Mouse (Mus musculus): ENCODE results near the gene Camk1g. TPM values are rescaled to one million over a fixed set of nuclear protein-coding genes. Genes with fewer than 3 reads are reported as not detected.

Camk1g gene
- total RNA-seq, 2 experiments from 2014 or later, result 36.4 to 39.0 TPM

DNA sequence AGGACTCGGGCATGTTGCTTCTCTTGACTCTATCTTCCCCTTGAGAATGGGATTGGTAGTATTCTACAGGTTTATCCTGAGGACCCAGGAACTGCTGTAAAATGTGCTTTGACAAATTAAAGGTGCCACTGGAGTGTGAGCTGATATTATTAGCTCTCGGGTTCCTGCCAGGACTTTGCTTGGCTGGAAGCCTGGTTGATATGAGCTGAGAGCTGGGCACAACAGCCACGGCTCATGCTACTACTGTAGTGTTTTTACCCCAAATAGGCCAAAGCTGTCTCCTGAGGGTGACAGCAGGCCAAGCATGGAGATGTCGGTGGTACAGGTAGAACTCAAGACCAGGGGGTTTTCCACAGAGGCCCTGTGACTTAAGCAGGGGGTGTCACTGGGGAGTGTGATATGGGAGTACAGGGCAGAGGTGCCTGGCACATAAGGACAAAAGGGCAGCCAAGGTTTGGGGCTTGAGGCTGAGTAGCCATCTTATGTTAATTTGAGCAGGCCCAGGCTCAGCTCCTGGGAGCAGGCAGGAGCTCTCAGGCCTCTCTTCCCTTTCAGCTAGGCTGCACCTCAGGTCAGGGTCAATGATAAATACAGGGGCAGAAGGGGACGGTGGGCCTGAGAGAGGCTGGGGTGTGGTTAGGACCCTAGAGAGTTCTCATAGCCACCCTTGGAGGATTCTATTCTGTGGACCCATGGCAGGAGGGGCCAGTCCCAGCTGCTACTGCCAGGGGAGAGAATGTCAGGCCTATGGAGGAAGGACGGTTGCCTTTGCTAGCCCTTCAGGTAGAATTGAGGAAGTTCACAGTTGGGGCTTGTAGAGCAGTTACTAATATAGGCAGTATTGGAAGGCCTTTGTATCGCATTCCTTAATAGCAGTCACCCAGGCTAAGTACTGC is 33.7 kb downstream of the Camk1g start:
- intact Hi-C loops (cut with DNase I), result no loop called here
- DNase-seq, result no peak

DNA sequence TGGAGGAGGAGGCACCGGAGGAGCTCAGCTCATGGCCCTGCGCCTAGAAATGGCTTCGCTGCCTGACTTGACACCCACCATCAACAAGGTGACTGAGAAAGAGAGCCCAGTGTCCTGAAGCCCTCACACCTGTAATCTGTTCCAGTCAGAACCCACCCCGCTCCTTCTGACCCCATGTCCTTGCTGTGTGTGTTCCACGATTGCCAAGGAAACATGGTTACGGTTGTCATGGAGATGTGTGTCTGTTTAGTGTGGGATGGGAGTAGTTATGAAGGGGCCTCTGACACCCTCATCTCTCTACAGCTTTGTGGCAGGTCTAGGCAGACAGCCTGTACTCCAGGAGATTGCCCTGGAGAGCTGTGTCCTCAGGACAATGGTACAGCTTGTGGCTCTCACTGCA is 35.6 kb downstream of the Camk1g start:
- no peak for DNase-seq
- intact Hi-C loops (cut with DNase I), result loop anchor here (5.0 kb wide), 1 partner anchor 43 kb away; no protein-coding TSS in a partner anchor

DNA sequence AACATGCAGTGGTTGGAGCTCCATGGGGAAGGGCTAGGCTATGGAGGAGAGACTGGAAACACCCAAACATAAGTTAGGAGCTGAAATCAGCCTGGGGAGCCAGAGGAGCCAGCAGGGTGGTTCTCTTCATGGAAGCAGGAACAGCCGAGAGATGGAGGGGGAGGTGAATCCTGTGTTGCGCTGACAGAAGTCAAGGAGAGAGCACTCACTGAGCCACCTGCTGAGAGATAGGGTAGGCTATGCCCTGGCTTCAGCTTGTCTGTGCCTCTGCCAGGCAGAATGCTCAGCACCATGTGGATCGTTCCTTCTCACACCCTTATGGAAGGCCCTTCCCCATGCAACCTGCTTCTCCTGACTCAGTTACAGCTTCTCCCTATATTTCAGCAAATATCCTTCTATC is 36.3 kb downstream of the Camk1g start:
- intact Hi-C loops (cut with DNase I), result loop anchor here (5.0 kb wide), 1 partner anchor 44 kb away; no protein-coding TSS in a partner anchor
- DNase-seq, result no peak

DNA sequence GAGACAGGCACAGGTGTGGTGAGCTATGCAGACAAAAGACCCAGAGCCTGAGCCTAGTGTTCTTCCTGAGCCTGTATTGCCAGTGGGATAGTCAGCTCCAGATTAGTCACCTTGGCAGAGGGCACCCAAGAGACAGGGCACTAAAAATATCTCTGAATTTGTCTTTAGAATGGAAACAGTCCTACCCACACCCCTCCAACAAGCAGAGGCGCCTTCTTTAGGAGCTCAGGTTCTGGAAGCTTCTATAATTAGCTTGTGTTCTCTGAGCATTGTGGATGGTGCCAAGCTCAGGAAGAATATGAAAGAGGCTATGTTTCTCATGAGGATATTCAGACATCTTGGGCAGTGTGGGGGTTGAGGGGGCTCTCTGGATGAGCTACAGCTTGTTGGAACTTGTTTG is 37.4 kb downstream of the Camk1g start:
- intact Hi-C loops (cut with DNase I), result loop anchor here (5.0 kb wide), 1 partner anchor 45 kb away; no protein-coding TSS in a partner anchor
- no peak for DNase-seq

DNA sequence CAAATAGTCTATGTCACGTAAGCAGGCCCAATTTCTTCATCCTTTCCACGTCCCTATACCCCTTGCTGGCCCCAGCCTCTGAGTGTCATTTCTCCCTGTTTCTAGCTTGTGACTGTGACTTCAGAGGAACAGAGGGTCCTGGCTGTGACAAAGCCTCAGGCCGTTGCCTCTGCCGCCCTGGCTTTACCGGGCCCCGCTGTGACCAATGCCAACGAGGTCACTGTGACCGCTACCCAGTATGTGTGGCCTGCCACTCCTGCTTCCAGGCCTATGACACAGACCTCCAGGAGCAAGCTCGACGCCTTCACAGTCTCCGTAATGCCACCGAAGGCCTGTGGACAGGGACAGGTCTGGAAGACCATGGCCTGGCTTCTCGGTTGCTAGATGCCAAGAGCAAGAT is 38.1 kb downstream of the Camk1g start:
- intact Hi-C loops (cut with DNase I), result loop anchor here (5.0 kb wide), 1 partner anchor 45 kb away; no protein-coding TSS in a partner anchor
- DNase-seq, result no peak

DNA sequence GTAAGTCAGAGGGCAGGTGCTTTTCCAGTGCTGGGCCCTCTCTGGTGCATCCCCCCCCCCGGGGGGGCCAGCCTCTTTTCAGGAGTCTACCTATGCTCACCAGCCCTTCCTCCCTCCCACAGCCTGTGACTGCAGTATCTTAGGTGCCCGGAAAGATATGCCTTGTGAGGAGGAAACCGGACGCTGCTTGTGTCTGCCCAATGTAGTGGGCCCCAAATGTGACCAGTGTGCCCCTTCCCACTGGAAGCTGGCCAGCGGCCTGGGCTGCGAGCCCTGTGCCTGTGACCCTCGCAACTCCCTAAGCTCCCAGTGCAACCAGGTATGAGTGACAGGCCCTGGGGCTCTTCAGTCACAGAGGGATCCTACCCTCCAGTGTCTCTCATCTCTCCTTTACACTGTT is 39.5 kb downstream of the Camk1g start:
- DNase-seq, result no peak
- intact Hi-C loops (cut with DNase I), result loop anchor here (5.0 kb wide), 1 partner anchor 47 kb away; no protein-coding TSS in a partner anchor

DNA sequence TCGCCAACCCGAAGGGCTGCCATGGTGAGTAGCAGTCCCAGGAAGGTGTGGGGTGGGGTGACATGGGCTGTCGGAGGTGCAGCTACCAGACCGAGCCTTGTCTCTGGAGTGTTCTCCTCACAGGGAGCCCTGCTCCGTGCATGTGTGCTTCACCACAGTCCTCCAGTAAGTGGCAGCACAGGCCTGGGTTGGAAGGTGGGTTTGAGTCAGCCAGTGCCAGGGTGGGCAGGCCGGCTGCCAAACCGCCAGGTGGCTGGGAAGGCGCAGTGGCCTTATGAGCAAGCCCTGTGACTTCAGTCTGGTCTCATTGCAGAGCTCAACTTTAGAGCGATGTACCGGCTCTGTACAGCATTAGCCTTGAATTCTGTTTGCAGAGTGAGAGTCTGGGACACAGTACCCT is 39.9 kb downstream of the Camk1g start:
- DNase-seq, result peak; percentile 98
- intact Hi-C loops (cut with DNase I), result loop anchor here (5.0 kb wide), 1 partner anchor 47 kb away; no protein-coding TSS in a partner anchor

DNA sequence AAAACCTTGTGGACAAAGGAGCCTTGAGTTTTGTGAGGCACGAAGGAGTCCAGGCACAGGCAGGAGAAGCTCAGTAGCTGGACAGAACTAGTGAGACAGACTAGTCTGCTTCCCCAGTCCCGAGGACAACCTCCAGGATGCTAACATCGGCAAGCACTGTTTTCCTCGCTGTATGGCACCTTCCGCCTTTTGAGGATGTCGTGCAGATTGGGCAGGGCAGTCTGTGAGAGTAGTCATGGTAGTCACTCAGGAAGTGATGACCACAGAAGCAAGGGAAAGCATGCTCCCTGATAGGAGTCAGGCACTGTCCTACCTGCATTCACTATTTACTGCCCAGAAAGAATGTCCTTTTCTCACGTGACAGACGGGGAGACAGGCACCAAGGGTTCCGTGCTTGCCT is 40.5 kb downstream of the Camk1g start:
- intact Hi-C loops (cut with DNase I), result no loop called here
- DNase-seq, result no peak

DNA sequence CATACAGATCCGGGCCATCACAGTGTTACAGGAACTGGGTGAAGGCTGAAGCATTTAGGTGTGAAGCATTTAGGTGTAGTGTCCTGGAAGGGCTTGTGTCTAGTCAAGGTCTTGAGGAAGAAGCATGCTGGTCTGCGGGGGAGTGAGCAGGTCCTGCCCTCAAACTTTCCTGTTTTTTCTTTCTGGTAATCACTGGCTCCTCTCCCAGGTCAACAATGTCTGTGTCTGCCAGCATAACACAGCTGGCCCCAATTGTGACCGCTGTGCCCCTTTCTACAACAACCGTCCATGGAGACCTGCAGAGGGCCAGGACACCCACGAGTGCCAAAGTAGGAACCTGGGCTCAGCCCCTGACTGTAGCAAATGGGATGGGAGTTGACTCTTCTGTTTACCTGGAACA is 42.4 kb downstream of the Camk1g start:
- DNase-seq, result no peak
- intact Hi-C loops (cut with DNase I), result no loop called here

DNA sequence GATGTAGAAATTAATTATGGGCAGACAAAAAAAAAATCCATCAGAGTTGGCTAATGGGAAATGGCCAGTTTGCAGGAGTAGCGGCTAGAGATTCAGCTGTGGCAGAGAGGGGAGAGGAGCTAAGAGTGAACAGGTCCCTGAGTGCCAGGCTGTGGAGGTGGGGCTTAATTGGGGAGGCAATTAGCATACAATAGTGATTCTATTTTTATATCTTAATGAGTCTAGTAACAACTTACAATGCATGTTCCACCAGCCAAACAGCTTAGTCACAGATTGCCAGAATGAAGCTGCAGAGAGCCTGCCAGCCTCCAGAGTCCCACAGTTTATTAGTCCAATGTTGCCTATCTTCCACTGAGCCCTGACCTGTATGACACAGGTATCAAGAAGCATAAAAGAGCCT is 42.9 kb downstream of the Camk1g start:
- no peak for DNase-seq
- intact Hi-C loops (cut with DNase I), result no loop called here

DNA sequence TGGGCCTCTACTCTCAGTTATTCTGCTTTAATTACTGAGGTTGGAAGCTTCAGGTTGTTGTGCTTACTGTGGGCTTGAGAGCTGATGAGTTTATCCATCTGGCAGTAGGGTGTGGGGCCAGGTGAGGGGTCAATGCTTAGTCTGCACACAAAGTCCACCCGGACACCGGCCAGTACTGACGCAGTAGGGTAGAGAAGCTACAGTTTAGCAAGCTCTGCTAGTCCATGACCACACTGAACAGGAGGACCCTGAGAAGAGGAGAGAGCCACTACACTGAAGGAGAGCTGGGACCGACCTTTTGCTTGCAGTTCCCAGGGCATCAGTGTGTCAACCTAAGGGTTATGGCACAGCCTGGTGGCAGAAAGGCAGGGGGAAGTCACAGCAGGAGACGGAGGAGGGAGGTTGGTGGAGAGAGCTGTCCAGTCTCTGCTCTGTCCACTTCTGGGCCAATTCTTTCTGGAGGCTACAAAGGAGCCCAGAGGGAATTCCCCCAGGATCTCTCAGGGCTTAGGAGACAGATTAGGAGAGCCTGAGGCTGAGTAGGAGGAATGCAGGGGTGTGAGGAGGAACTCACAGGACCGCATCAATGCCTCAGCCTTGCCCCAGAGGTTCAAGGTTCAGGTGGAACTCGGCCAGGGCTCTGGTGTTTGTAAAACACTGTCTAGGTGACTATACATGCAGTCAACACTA is 43.5 kb downstream of the Camk1g start:
- intact Hi-C loops (cut with DNase I), result no loop called here
- no peak for DNase-seq

DNA sequence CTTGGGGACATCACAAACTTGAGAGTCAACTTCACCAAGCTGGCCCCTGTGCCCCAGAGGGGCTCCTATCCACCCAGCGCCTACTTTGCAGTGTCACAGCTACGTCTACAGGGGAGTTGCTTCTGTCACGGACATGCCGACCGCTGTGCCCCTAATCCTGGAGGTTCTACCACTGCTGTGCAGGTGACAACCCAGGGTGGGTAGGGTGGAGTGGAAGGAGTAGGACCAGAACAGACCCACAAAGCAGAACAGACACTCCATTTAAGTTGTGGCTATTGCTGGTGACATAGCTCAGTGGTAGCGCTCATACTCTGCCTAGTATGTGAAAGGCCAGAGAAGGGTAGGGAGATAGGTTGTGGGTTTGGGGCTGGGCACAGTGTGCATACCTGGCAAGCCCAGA is 44.2 kb downstream of the Camk1g start:
- intact Hi-C loops (cut with DNase I), result loop anchor here (2.0 kb wide), 1 partner anchor 71 kb away; no protein-coding TSS in a partner anchor

DNA sequence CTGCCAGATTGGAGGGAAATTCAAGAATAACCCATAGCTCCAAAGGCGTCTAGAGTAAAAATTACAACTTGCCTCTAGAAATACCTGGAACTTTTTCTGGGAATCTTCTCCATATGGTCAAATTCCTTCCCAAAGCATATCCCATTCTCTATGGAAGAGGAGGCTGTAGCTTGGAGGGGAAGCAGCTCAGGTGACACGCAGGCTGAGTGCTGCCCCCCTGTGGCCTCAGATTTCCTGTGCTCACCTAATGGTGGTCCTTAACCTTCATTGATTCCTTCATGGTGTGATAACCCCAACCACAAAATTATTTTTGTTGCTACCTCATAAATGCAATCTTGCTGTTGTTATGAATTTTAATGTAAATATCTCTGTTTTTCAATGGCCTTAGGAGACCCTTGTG is 45.9 kb downstream of the Camk1g start:
- peak; percentile 64 for DNase-seq
- intact Hi-C loops (cut with DNase I), result loop anchor here (2.0 kb wide), 1 partner anchor 69 kb away; no protein-coding TSS in a partner anchor

More for the DNA sequence above, 44.2 kb downstream of the Camk1g start:
- DNase-seq, result no peak

DNA sequence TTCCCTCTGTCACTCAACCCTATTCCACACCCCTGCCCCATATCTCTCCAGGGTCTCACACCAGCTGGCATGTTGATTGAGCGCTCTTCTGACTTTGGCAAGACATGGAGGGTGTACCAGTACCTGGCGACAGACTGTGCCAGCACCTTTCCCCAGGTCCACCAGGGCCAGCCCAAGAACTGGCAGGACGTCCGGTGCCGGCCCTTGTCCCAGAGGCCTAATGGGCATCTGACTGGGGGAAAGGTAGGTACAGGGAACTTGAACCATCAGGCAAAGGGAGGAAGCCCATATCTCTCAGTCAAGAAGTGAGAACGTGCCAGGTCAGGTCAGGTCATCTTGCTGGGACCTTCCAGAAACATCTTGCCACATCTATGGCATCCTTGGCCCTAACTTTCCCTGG is 46.4 kb downstream of the Camk1g start:
- DNase-seq, result no peak
- intact Hi-C loops (cut with DNase I), result loop anchor here (2.0 kb wide), 1 partner anchor 69 kb away; no protein-coding TSS in a partner anchor

DNA sequence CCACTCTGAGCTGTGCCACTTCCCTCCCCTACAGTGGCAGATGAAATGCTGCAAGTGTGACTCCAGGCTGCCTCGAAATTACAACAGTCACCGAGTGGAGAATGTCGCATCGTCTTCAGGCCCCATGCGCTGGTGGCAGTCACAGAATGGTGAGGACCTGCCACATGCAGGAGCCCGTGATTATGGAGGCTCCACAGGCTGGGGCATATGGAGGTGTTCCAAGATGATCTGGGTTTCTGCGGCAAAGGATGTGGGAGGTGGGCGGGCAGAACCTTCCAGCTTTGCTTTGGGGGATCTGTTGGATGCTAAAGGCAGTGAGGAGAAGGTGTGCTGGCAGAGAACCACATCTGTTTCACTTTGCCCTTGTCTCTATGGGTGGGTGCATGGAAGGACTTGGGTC is 49.7 kb downstream of the Camk1g start:
- intact Hi-C loops (cut with DNase I), result no loop called here
- no peak for DNase-seq

DNA sequence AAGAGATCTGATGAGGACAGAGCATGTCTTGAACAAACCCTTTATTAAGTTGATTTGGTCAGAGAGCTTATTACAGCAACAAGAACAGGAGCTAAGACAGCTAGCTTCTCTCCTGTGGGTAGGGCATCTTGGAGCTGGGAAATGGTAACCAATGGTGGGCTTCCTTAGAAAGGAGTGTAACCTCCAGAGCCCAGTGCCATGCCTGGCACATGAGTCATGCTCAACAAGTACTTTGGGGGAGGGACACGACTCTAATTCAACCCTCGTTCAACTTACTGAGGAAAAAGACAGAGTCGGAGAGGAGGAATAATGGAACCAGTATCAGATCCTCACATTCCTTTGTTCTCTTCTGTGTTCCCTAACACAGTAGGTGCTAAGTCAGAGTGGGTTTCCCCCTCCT is 50.4 kb downstream of the Camk1g start:
- intact Hi-C loops (cut with DNase I), result loop anchor here (5.0 kb wide), 1 partner anchor 57 kb away; the partner anchor contains the start of gene Hsd11b1
- no peak for DNase-seq

DNA sequence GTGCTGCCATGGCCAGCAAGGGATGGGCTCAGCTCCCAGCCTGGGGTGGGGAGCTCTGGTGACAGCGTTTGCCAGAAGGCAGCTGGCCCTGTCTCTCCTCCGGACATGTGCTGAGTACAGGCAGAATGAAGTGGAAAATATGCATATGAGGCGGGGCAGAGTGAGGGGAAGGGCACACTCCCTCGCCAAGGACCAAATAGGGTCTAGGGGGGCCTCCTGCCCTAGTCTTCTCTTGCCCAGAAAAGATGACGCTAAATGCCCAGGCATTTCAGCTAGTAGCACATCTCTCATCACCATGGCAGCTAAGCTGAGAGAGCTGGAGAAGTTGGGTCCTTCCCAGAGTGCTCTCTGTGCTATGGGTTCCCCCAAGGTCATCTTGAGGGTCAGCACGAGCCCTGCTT is 52.9 kb downstream of the Camk1g start:
- DNase-seq, result peak; percentile 90
- intact Hi-C loops (cut with DNase I), result loop anchor here (5.0 kb wide), 1 partner anchor 55 kb away; the partner anchor contains the start of gene Hsd11b1

DNA sequence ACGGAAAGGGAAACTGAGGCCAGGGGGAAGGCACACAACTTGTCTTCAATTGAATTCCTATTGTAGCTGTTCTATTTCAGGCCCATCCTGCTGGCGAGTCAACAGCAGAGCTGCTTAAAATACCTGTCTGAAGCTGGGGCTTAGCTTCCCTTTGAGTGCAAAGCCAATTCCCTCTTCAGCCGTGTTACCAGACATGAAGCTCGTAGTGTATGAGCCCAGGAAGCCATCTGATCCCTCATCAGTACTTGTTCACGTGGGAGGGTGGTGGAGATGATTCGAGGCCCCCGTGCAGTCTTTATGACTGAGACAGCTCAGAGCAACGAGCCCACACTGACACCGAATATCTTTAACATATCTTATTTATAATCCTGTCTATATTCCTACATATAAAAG is 53.7 kb downstream of the Camk1g start:
- DNase-seq, result no peak
- intact Hi-C loops (cut with DNase I), result loop anchor here (5.0 kb wide), 1 partner anchor 54 kb away; the partner anchor contains the start of gene Hsd11b1

DNA sequence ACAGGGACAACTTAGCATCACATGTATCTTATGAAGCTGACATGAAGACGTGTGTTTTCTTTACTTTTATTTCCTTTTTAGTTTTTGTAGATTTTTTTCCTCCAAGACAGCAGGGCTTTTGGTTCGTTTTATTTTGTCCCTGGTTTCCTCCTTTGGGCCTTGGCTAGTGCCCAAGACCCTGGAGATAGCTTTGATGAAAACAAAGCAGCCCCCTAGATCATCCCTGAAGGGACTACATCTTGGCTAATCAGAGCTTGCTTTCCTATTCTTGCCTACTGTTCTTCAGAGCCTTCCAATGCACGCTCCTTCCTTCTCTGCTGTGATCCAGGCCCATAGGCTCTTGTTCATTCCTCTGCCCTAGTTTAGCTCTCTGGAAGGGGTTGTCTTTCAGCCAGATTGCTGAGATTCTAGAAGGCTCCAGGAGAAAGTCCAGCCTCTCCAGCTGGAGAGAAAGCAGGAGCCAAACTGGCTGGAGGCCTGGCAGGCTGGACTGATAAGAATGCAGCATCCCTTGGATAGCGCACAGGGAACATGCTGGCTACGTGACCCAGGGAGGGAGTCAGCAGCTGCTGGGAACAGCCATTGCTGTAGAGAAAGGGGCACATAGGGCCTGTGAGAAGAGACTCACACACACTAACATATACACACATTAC is 54.3 kb downstream of the Camk1g start:
- intact Hi-C loops (cut with DNase I), result loop anchor here (5.0 kb wide), 1 partner anchor 54 kb away; the partner anchor contains the start of gene Hsd11b1

DNA sequence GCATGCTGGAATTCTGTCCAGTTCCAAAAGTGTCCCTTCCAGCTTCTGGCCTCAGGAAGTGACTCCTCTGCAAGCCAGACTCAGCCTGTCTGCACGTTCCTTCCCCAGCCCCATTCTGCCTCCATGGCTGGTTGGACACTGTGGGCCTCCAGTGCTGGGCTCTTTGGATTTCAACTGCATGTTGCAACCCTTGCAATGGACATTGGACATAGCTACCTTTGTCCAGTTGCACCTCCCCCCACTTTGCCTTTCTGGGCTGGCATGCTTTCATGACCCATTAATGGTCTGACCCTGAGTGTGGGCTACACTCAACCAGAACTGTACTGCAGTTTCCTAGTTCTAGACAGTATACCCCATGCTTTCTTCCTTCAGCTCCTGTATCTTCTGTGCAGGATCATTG is 58.5 kb downstream of the Camk1g start:
- no peak for DNase-seq
- intact Hi-C loops (cut with DNase I), result no loop called here

More for the DNA sequence above, 54.3 kb downstream of the Camk1g start:
- DNase-seq, result peak; percentile 88
